Mouse (Mus musculus) G1E (cell line): Measurements from ENCODE around the gene Bach2.

Source experiments
- CTCF ChIP-seq: IDR thresholded peaks from 2 replicates; pipeline ENCODE4 v1.5.1; 2012; ENCODE audit warnings: low read depth, low read length, inconsistent platforms, mixed read lengths
- GATA1 ChIP-seq: IDR thresholded peaks from 2 replicates; pipeline ENCODE4 v1.6.1; 2012; ENCODE audit warnings: borderline replicate concordance, low read length, inconsistent platforms, mixed read lengths
- GATA2 ChIP-seq: IDR thresholded peaks from 2 replicates; pipeline ENCODE4 v1.6.1; 2012; ENCODE audit warnings: low read depth, low read length, inconsistent platforms, borderline replicate concordance
- POLR2AphosphoS5 ChIP-seq: IDR thresholded peaks from 2 replicates; pipeline ENCODE4 v1.6.1; 2012; ENCODE audit warnings: low read depth, low read length, inconsistent platforms; ENCODE audit not compliant: insufficient replicate concordance

DNA sequence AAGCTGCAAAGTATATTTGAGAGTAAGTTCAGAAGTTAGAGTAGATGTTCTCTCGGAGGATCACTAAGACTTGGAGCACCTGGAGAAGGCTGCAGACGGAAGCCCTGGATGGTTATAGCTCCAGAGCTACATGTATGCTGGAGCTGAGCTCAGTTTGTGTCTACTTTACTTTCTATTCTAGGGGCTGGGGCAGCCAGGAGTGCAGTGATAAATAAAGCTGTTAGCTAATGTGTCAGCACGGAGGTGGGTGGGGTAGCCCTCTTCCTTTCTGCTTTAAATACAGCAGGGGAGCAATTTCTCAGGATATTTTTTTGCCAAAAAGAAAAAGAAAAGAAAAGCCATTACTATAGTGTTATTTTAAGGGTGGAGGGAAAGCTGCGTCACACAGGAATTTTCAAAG lies 98.0 kb downstream of the Bach2 start:
- no peak for TF ChIP-seq CTCF
- no peak for TF ChIP-seq GATA1
- TF ChIP-seq POLR2AphosphoS5 = no peak
- no peak for TF ChIP-seq GATA2
